Mouse (Mus musculus) ES-Bruce4 (cell line): ENCODE results near the gene Slc12a3. TPM values are rescaled to one million over a fixed set of nuclear protein-coding genes. Genes with fewer than 3 reads are reported as not detected.

Experiments used
- H3K27ac ChIP-seq: 2 replicates; pipeline ENCODE4 v1.5.1; 2012; ENCODE audit warnings: low read length, inconsistent platforms; ENCODE audit not compliant: insufficient read depth
- H3K27me3 ChIP-seq: 2 replicates; pipeline ENCODE4 v1.6.1; 2012; ENCODE audit warnings: mild to moderate bottlenecking, low read length, inconsistent platforms; ENCODE audit not compliant: control insufficient read depth, poor library complexity, insufficient read depth, severe bottlenecking
- H3K36me3 ChIP-seq: 2 replicates; pipeline ENCODE4 v1.6.1; 2012; ENCODE audit warnings: inconsistent platforms, mild to moderate bottlenecking, low read length, moderate library complexity; ENCODE audit not compliant: control insufficient read depth, poor library complexity, insufficient read depth, severe bottlenecking
- H3K4me1 ChIP-seq: one replicate; pipeline ENCODE4 v1.8.1; 2011; ENCODE audit warnings: low read length; ENCODE audit not compliant: control insufficient read depth, insufficient read depth
- H3K4me3 ChIP-seq: 2 replicates; pipeline ENCODE4 v1.5.1; 2011; ENCODE audit warnings: low read depth, mild to moderate bottlenecking, low read length
- H3K9ac ChIP-seq: 2 replicates; pipeline ENCODE4 v1.6.1; 2012; ENCODE audit warnings: low read depth, mild to moderate bottlenecking, inconsistent platforms; ENCODE audit not compliant: poor library complexity, severe bottlenecking
- H3K9me3 ChIP-seq: replicated peaks from 2 replicates; pipeline ENCODE4 v1.6.1; 2012; ENCODE audit warnings: mild to moderate bottlenecking, low read length, inconsistent platforms; ENCODE audit not compliant: control insufficient read depth, poor library complexity, insufficient read depth, severe bottlenecking
- CTCF ChIP-seq: IDR thresholded peaks from one replicate; pipeline ENCODE4 v1.8.1; 2011; ENCODE audit warnings: low read depth, low read length
- EP300 ChIP-seq: IDR thresholded peaks from 2 replicates; pipeline ENCODE4 v1.6.1; 2011; ENCODE audit warnings: low read depth, low read length; ENCODE audit not compliant: insufficient read depth
- POLR2A ChIP-seq: IDR thresholded peaks from one replicate; pipeline ENCODE4 v1.8.1; 2011; ENCODE audit warnings: low read length; ENCODE audit not compliant: insufficient read depth
- polyA plus RNA-seq: library from polyadenylated mRNA; stranded (reverse); fragments of >200 nt; gene quantifications from 2 replicates; pipeline ENCODE4 v1.2.4, GENCODE M21; 2011; ENCODE audit warnings: low read depth; ENCODE audit not compliant: missing spikeins, insufficient read depth, insufficient read length

Slc12a3 gene
- polyA plus RNA-seq, 1 experiment = not detected

GRCm38 (mm10) chr8:94292626-94293025 lies 36.4 kb upstream of the Slc12a3 start:
- no peaks in the 10 kb centered on the region for H3K27me3 ChIP-seq
- peaks cover 16% of the 10 kb centered on the region for H3K36me3 ChIP-seq
- no peak overlapping the region for H3K4me3 ChIP-seq
- H3K27ac ChIP-seq = no peak overlapping the region
- no peaks in the 10 kb centered on the region for H3K4me1 ChIP-seq
- no peaks in the 10 kb centered on the region for H3K9me3 ChIP-seq
- TF ChIP-seq POLR2A = no peak
- no peak for TF ChIP-seq EP300
- TF ChIP-seq CTCF = no peak
- H3K9ac ChIP-seq = no peak overlapping the region

GRCm38 (mm10) chr8:94295687-94296086 lies 33.3 kb upstream of the Slc12a3 start:
- TF ChIP-seq CTCF (no peak), EP300 (no peak), POLR2A (no peak)
- H3K36me3 ChIP-seq = peaks cover 24% of the 10 kb centered on the region
- no peaks in the 10 kb centered on the region for H3K9me3 ChIP-seq
- no peaks in the 10 kb centered on the region for H3K4me1 ChIP-seq
- no peak overlapping the region for H3K27ac ChIP-seq
- H3K4me3 ChIP-seq = no peak overlapping the region
- no peaks in the 10 kb centered on the region for H3K27me3 ChIP-seq
- no peak overlapping the region for H3K9ac ChIP-seq

- H3K4me3 ChIP-seq = no peak overlapping the region
Observed at GRCm38 (mm10) chr8:94296312-94296991, 32.5 kb upstream of the Slc12a3 start.

GRCm38 (mm10) chr8:94297101-94297500 lies 31.9 kb upstream of the Slc12a3 start:
- Histone ChIP-seq H3K4me3 (no peak overlapping the region), H3K9ac (no peak overlapping the region), H3K27me3 (no peaks in the 10 kb centered on the region), H3K36me3 (peaks cover 38% of the 10 kb centered on the region), H3K9me3 (no peaks in the 10 kb centered on the region), H3K4me1 (no peaks in the 10 kb centered on the region), H3K27ac (no peak overlapping the region)
- TF ChIP-seq CTCF (no peak), EP300 (no peak), POLR2A (no peak)

More at GRCm38 (mm10) chr8:94296312-94296991, 32.5 kb upstream of the Slc12a3 start:
- Histone ChIP-seq H3K27me3 (no peaks in the 10 kb centered on the region), H3K9me3 (no peaks in the 10 kb centered on the region), H3K9ac (no peak overlapping the region), H3K4me1 (no peaks in the 10 kb centered on the region), H3K36me3 (peaks cover 32% of the 10 kb centered on the region), H3K27ac (no peak overlapping the region)
- TF ChIP-seq POLR2A (no peak), CTCF (no peak), EP300 (no peak)

GRCm38 (mm10) chr8:94300809-94301208 lies 28.2 kb upstream of the Slc12a3 start:
- H3K36me3 ChIP-seq = peaks cover 62% of the 10 kb centered on the region
- TF ChIP-seq EP300 (no peak), CTCF (no peak), POLR2A (no peak)

GRCm38 (mm10) chr8:94304412-94304811 lies 24.6 kb upstream of the Slc12a3 start:
- no peak overlapping the region for H3K27ac ChIP-seq
- no peak overlapping the region for H3K4me3 ChIP-seq
- peaks cover 76% of the 10 kb centered on the region for H3K36me3 ChIP-seq
- H3K27me3 ChIP-seq = no peaks in the 10 kb centered on the region
- no peaks in the 10 kb centered on the region for H3K9me3 ChIP-seq
- TF ChIP-seq EP300 (no peak), POLR2A (no peak), CTCF (no peak)
- H3K9ac ChIP-seq = no peak overlapping the region
- no peaks in the 10 kb centered on the region for H3K4me1 ChIP-seq

More at GRCm38 (mm10) chr8:94300809-94301208, 28.2 kb upstream of the Slc12a3 start:
- H3K4me1 ChIP-seq = no peaks in the 10 kb centered on the region
- H3K4me3 ChIP-seq = no peak overlapping the region
- H3K27ac ChIP-seq = no peak overlapping the region
- H3K9ac ChIP-seq = no peak overlapping the region
- no peaks in the 10 kb centered on the region for H3K27me3 ChIP-seq
- H3K9me3 ChIP-seq = no peaks in the 10 kb centered on the region
